Mouse (Mus musculus): ENCODE measurements around the gene Kctd15. TPM values are rescaled to one million over a fixed set of nuclear protein-coding genes. Genes with fewer than 3 reads are reported as not detected.

The Kctd15 gene
- total RNA-seq, 1 experiment from 2014 or later = not detected

DNA sequence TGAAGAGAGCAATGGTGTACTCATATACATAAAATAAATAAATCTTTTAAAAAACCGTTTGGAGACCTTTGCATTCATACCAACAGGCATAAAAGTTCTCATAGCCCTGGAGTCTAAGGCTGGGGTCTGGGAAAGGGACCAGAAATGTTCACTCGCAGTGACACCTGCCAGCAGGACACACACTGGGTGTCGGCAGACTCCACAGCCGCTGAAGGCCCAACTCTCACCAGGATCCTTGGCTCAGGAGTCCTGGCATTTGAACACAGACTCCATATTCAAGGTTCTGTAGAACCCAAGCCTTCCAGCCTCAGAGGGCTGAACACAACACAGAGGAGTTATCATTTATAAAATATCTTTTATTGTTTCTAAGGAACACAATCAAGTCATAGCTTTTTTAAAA lies 19.9 kb downstream of the Kctd15 start:
- ATAC-seq (ENCODE audit: extremely low read depth, insufficient number of reproducible peaks, low FRiP score, poor library complexity, severe bottlenecking) = no peak

DNA sequence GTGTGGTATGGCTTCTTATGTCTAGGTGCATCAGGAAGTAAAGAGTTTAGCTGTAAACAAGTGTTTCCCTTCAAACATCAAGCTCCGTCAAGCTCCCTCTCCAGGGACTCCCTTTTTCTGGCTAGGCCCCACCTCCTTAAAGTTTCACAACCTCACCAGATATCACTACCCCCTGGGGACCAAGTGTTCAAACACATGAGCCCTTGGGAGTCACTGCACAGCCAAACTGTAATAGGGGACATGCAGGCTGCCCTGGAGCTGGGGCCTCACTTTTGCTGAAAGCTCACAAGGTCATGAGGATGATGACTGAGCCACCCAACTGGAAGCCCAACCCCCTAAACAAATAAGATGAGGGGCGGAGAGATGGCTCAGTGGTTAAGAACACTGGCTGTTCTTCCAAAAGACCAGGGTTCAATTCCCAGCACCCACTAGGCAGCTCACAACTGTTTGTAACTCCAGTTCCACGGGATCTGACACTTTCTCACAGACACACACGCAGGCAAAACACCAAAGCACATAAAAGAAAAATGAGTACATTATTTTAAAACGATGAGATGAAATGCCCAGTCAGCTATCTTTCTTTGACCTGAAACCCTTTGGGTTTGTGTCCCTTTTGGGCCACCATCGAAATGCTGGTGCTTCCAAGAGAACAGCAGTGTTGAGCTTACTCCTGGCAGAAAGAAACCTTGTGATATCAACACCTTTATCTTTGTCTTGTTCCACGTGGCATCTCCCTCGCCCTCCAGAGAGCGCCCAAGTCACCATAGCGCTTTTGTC lies 23.4 kb downstream of the Kctd15 start:
- ATAC-seq (ENCODE audit: extremely low read depth, insufficient number of reproducible peaks, low FRiP score, poor library complexity, severe bottlenecking) = no peak

DNA sequence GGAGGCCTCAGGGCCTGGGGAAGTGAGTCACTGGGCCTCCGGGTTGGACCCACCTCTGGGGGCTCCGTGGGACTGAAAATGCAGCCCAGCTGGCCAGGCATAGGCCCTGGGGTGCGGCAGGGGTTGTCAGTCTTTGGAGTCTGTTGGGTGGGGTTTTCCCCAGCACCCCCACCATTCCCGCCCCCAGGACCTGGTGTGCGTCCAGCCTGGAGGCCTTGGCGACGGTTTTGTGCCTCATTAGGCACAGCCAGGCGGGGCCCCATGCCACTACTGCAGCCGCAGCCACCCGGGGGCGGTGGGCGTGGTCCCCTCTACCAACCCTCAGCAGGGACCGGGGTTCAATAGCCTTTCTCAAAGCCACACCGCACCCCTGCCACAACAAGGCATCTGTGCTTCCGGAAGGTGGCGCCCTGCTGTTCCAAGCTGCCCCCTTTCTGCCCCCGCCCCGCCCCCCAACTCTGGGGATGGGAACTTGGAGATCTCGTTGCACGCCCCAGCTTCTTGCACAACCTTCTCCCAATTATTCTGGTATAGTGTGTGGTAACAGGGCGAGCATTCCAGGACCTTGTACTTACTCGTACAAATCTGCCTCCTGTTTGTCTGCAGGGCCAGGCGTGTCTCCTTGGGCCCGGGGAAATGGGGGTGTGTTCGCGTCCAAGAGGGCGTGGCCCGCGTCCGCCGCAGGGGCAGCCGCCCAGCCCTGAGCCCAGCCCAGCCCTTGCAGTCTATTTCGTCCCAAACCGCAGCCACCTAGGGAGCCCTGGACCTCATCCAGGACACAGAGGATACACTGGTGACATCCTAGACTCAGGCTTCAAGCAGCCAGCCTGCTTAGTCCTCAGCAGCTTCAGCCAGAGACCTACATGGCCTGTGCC lies 26.1 kb downstream of the Kctd15 start:
- ATAC-seq (ENCODE audit: extremely low read depth, insufficient number of reproducible peaks, low FRiP score, poor library complexity, severe bottlenecking) = no peak

DNA sequence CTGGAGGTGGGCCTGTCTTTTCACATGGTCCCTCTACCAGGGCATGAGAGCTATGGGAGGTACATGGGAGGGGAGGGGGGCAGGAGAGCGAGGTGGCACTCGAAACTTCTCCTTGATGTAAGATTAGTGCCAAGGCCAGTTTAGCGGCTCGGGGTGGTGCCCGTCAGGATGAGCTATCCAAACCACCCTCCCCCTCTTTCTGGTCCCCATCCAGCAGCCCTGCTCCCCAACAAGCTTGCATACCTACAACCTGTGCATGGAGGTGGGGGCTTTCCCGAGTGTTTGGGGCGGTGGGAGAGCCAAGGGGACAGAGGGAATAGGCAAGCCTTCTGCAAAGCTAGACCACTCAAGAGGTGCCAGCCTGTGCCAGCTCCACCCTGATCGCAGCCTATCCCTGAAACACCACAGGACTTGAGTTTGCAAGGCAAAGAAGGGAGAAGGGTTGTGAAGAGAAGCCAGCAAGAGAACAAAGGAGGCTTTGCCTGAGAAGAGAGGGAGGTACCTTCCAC lies 26.8 kb downstream of the Kctd15 start:
- ATAC-seq (ENCODE audit: extremely low read depth, insufficient number of reproducible peaks, low FRiP score, poor library complexity, severe bottlenecking) = no peak

GRCm38 (mm10) chr7:34620411-34620810 lies 36.1 kb downstream of the Kctd15 start:
- ATAC-seq (ENCODE audit: extremely low read depth, insufficient number of reproducible peaks, low FRiP score, poor library complexity, severe bottlenecking) = no peak

DNA sequence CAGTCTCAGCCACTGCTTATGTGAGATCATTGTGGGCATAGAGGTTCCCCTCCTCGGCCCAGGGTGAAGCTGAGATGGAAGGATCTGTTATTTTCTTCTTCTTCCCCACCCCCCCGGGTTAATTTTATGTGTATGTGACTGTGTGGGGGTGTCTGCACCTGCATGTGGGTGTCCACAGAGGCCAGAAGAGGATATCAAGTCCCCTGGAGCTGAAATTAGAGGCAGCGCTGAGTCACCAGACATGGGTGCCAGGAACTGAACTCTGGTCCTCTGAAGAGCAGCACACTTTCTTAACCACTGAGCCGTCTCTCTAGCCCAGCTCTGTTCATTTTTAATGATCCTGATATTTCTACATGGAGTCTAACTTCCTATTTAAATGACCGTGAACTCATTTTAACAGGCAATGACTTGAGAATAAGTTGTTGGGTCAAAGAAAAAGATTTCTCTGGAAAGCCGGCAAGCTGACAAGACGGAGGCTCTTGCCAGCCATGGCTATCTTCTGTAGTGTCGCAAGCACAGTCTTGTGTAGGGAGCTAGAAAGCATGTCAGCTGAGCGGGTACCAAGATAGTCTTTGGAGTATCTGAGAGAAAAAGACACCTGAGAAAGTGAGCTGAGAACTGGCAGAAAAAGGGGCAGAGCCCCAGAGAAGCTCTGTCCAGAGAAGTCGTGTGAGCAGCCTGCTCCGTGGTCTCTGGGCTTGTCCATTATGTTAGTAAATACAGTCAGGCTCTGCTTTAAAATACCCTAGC lies 38.2 kb downstream of the Kctd15 start:
- ATAC-seq (ENCODE audit: extremely low read depth, insufficient number of reproducible peaks, low FRiP score, poor library complexity, severe bottlenecking) = no peak

DNA sequence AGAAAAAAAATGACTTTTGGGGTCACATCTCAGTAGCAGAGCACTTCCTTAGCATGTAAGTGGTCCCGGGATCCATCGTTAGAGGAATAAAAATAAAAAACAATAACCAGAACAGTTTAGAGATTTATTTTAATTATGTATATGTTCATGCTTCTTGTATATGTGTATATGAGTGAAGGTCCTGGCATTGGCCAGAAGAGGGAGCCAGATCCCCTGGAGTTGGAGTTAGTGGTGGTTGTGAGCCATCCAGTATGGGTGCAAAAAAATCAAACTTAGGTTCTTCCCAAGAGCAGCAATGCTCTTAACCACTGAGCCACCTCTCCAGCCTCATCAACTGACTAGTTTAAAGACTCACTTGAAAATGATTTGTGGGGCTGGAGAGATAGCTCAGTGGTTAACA lies 40.3 kb downstream of the Kctd15 start:
- ATAC-seq (ENCODE audit: extremely low read depth, insufficient number of reproducible peaks, low FRiP score, poor library complexity, severe bottlenecking) = no peak

DNA sequence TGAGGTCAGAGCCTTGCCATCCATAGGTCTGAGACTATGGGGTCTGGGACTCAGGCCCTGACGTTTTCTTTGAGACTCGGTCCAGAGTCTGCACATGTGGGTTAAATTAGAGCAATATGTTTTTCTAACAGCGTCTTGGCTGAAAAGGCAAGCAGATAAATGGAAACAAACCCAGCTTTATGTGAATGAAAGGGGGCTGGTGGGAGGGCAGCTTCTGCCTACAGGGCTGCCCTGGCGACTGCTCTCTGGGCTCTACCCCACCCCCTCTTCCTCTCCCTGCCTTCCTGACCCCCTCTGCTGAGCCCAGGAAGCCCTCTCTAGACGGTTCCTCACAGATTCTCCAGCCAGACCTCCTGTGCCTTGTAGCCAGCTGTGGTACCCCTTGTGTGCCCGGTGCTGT lies 46.1 kb downstream of the Kctd15 start:
- ATAC-seq (ENCODE audit: extremely low read depth, insufficient number of reproducible peaks, low FRiP score, poor library complexity, severe bottlenecking) = no peak

- ATAC-seq (ENCODE audit: extremely low read depth, insufficient number of reproducible peaks, low FRiP score, poor library complexity, severe bottlenecking) = no peak
Measured at GRCm38 (mm10) chr7:34607334-34607970, 49.1 kb downstream of the Kctd15 start.

DNA sequence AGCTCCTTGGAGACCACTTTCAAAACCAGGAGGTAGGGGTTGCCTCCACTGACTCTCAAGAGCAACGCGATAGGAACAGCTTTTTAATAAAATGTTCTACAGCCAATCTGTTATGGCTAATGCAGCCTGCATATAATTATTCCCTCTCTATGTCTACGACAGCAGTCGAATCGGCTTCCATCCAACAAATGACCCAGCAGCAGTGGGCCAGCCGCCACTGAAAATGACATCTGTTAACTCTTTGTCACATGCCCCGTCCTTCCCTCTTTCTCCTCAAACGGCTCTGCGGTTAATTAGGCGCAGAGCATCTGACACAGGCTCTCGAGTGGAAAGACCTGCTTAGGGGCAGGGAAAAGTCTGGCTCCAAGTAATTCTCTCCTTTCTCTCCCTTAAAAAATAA lies 49.8 kb downstream of the Kctd15 start:
- no peak for ATAC-seq (ENCODE audit: extremely low read depth, insufficient number of reproducible peaks, low FRiP score, poor library complexity, severe bottlenecking)

GRCm38 (mm10) chr7:34606051-34606450 lies 50.5 kb downstream of the Kctd15 start:
- ATAC-seq (ENCODE audit: extremely low read depth, insufficient number of reproducible peaks, low FRiP score, poor library complexity, severe bottlenecking) = no peak

DNA sequence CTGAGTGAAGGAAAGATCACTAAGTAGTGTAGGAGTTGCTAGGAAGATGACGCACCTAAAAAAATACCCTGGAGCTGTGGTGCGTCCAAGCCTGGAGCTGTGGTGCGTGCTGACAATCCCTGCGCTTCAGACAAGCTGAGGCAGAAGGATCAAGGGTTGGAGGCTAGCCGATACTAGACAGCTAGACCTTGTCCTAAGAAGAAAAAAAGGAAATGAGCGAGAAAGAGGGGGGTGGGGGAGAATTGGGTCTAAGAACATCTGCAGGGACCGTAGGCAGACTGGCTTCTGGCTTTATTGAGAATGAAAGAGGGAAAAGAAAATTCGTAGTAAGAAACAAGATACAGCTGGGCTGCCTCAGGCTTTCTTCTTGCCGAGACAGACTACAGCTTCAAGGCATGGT lies 58.0 kb downstream of the Kctd15 start:
- no peak for ATAC-seq (ENCODE audit: extremely low read depth, insufficient number of reproducible peaks, low FRiP score, poor library complexity, severe bottlenecking)

DNA sequence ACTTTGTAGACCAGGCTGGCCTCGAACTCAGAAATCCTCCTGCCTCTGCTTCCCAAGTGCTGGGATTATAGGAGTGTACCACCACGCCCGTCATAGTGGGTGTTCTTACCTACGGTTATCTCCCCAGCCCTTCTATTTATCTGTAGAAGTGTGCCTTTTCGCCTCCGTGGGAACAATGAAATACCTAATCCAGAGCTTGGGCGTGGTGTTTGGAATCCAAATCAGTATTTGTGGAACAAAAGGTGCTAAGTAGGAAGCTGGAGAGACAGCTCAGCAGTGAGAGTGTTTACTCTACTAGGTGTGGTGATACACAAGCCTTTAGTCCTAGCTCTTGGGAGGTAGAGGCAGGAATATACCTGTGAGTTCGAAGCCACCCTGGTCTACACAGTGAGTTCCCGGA lies 58.5 kb downstream of the Kctd15 start:
- no peak for ATAC-seq (ENCODE audit: extremely low read depth, insufficient number of reproducible peaks, low FRiP score, poor library complexity, severe bottlenecking)

GRCm38 (mm10) chr7:34596531-34597235 lies 59.8 kb downstream of the Kctd15 start:
- ATAC-seq (ENCODE audit: extremely low read depth, insufficient number of reproducible peaks, low FRiP score, poor library complexity, severe bottlenecking) = no peak

- no peak for ATAC-seq (ENCODE audit: extremely low read depth, insufficient number of reproducible peaks, low FRiP score, poor library complexity, severe bottlenecking)
Measured at GRCm38 (mm10) chr7:34595307-34595565, 61.3 kb downstream of the Kctd15 start.

GRCm38 (mm10) chr7:34594501-34595306 lies 61.8 kb downstream of the Kctd15 start:
- ATAC-seq (ENCODE audit: extremely low read depth, insufficient number of reproducible peaks, low FRiP score, poor library complexity, severe bottlenecking) = no peak

DNA sequence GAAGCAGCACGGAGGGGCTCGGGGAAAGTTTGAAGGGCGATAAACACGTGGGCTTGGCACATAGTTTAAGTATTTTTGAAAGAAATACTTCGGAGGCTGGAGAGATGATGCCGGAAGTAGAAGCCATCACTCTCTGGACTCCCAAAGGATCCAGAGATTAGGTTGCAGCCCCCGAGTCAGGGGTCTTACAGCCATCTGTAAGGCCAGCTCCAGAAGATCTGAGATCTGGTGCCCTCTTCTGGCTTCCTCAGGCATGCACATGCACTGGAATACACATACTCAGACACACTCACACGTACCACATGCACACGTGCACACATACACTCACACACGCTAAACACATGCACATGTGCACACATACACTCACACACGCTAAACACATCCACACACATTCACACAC lies 65.8 kb downstream of the Kctd15 start:
- no peak for ATAC-seq (ENCODE audit: extremely low read depth, insufficient number of reproducible peaks, low FRiP score, poor library complexity, severe bottlenecking)
